9 mouse cellular contexts compared by ENCODE assay signal in genomic region chr10:22010088-22010818, GRCm38 (mm10). TPM values are rescaled to one million over a fixed set of nuclear protein-coding genes. Genes with fewer than 3 reads are reported as not detected.
A peak's percentile ranks its signal among the peaks of the same experiment; 100 is the strongest.
DNase-seq lines count a peak whose midpoint lies in the region; ATAC-seq and TF ChIP-seq lines count a peak whose summit lies in the region.
"Had no signal": no experiment of that assay in that cellular context is flagged by ENCODE, and none has a peak within 500 bp of the region (broad histone marks: within the 10 kb centered on the region; RNA-seq: fewer than 3 reads in every experiment).

No protein-coding gene starts in this region.

- H3K27me3 ChIP-seq in MEL (ENCODE audit: control insufficient read depth in 1 of 2, insufficient read depth in 2 of 2, low read length in 2 of 2), result peaks cover 0 to 2% of the 10 kb centered on the region in 2 experiments; a peak in 1 of 4 replicates
- no peaks in the 10 kb centered on the region for H3K27me3 ChIP-seq in forebrain, embryonic 11.5 days (ENCODE audit: control insufficient read depth, insufficient read depth, low read length)
- H3K27me3 ChIP-seq: liver, embryonic 15.5 days had no signal

- ATAC-seq in forebrain, embryonic 11.5 days (replicated peaks; ENCODE audit: low FRiP score), result no peak

- no peak overlapping the region for H3K27ac ChIP-seq in MEL (ENCODE audit: control insufficient read depth, low read depth, low read length)
- no peak overlapping the region for H3K27ac ChIP-seq in forebrain, embryonic 11.5 days (ENCODE audit: low read depth, low read length)
- H3K27ac ChIP-seq: liver, embryonic 15.5 days had no signal

- DNase-seq in MEL (ENCODE audit: low read depth, low spot score), result peak; percentile 86
- DNase-seq in brain, embryonic 14.5 days (ENCODE audit: low read depth), result peak; percentile 90
- peak; percentile 87 for DNase-seq in forebrain, embryonic 11.5 days (ENCODE audit: low spot score)
- DNase-seq in heart, postnatal 14 days, result peak; percentile 78 to 84
- peak; percentile 79 for DNase-seq in layer of hippocampus, adult 9-11 months
- peak; percentile 91 for DNase-seq in lung, postnatal 36 days
- peak; percentile 72 for DNase-seq in retina, postnatal 7 days (ENCODE audit: low read depth, low spot score)
- peak; percentile 36 for DNase-seq in urinary bladder, postnatal 10 days (ENCODE audit: low spot score)

- H3K79me2 ChIP-seq in MEL (ENCODE audit: control insufficient read depth, insufficient read depth, low read length, poor library complexity), result no peaks in the 10 kb centered on the region

- H3K4me1 ChIP-seq in MEL (ENCODE audit: control insufficient read depth in 1 of 2, insufficient read depth in 2 of 2, low read length in 2 of 2), result peaks cover 0 to 3% of the 10 kb centered on the region in 2 experiments; a peak in 1 of 4 replicates
- no peaks in the 10 kb centered on the region for H3K4me1 ChIP-seq in forebrain, embryonic 11.5 days (replicated peaks; ENCODE audit: control insufficient read depth, insufficient read depth, low read length)
- H3K4me1 ChIP-seq: liver, embryonic 15.5 days had no signal

- H3K4me2 ChIP-seq in forebrain, embryonic 11.5 days (ENCODE audit: low read depth, low read length, severe bottlenecking), result no peak overlapping the region
- H3K4me2 ChIP-seq: liver, embryonic 15.5 days had no signal

- H3K4me3 ChIP-seq in MEL (ENCODE audit: control insufficient read depth in 1 of 2, insufficient read depth in 1 of 2, low read depth in 2 of 2, low read length in 2 of 2), result peak overlapping the region; percentile 24 to 29; a peak in 2 of 4 replicates
- no peak overlapping the region for H3K4me3 ChIP-seq in forebrain, embryonic 11.5 days (ENCODE audit: low read depth, low read length)
- H3K4me3 ChIP-seq: liver, embryonic 15.5 days had no signal

- TF ChIP-seq EP300 in MEL (IDR thresholded peaks at IDR 0.05; ENCODE audit: low read depth in 1 of 2, low read length in 2 of 2), result no peak

- intact Hi-C loops in heart, postnatal 14 days (cut with DNase I), result loop anchor here (1.0 kb wide), 1 partner anchor 628 kb away; no protein-coding TSS in a partner anchor

- peak; percentile 71 to 83 (median 75) for TF ChIP-seq CTCF in MEL (IDR thresholded peaks at IDR 0.05 in 2 of 3, conservative IDR thresholded peaks at IDR 0.05 in 1 of 3; ENCODE audit: control insufficient read depth in 1 of 3, insufficient read depth in 1 of 3, low read depth in 2 of 3, low read length in 3 of 3, poor library complexity in 1 of 3, severe bottlenecking in 1 of 3)
- peak; percentile 82 for TF ChIP-seq CTCF in brain, embryonic 14.5 days (IDR thresholded peaks at IDR 0.05; ENCODE audit: borderline replicate concordance, extremely low read depth, insufficient read depth, insufficient read length)

- H3K36me3 ChIP-seq in MEL (ENCODE audit: control insufficient read depth in 1 of 2, insufficient read depth in 2 of 2, low read length in 2 of 2), result no peaks in the 10 kb centered on the region
- no peaks in the 10 kb centered on the region for H3K36me3 ChIP-seq in forebrain, embryonic 11.5 days (ENCODE audit: control insufficient read depth, insufficient read depth, low read length)
- H3K36me3 ChIP-seq: liver, embryonic 15.5 days had no signal

- no peak overlapping the region for H3K9ac ChIP-seq in MEL (ENCODE audit: control insufficient read depth, low read depth, low read length, poor library complexity, severe bottlenecking)
- H3K9ac ChIP-seq in forebrain, embryonic 11.5 days (ENCODE audit: low read length), result no peak overlapping the region
- H3K9ac ChIP-seq: liver, embryonic 15.5 days had no signal

- 42% methylated on average over 19 of the region's 19 CpGs for WGBS in forebrain, embryonic 11.5 days

- no peak for TF ChIP-seq POLR2A in MEL (IDR thresholded peaks at IDR 0.05; ENCODE audit: control insufficient read depth in 1 of 2, insufficient read depth in 1 of 2, low read depth in 1 of 2, low read length in 2 of 2, poor library complexity in 1 of 2)
- no peak for TF ChIP-seq POLR2A in brain, embryonic 14.5 days (IDR thresholded peaks at IDR 0.05; ENCODE audit: borderline replicate concordance, extremely low read depth, insufficient read depth, insufficient read length, poor library complexity, severe bottlenecking)

- TF ChIP-seq RAD21 in MEL (IDR thresholded peaks at IDR 0.05; ENCODE audit: low read depth, low read length), result peak; percentile 57

- no peaks in the 10 kb centered on the region for H3K9me3 ChIP-seq in MEL (replicated peaks; ENCODE audit: insufficient read depth, low read length)
- no peaks in the 10 kb centered on the region for H3K9me3 ChIP-seq in forebrain, embryonic 11.5 days (ENCODE audit: control insufficient read depth, low read length)
- H3K9me3 ChIP-seq: liver, embryonic 15.5 days had no signal

TF ChIP-seq in MEL, 35 proteins besides CTCF, POLR2A, EP300 and RAD21:
- TF ChIP-seq POLR2AphosphoS5 (IDR thresholded peaks at IDR 0.05; ENCODE audit: borderline replicate concordance, low read depth, low read length) (no peak), NRF1 (IDR thresholded peaks at IDR 0.05; ENCODE audit: insufficient read depth, low read depth, low read length, poor library complexity, severe bottlenecking) (peak; percentile 53; the same call in 1 of the 2 replicates), SMC3 (IDR thresholded peaks at IDR 0.05; ENCODE audit: low read depth, low read length) (peak; percentile 73), TAL1 (IDR thresholded peaks at IDR 0.05; ENCODE audit: low read length) (no peak), E2F4 (IDR thresholded peaks at IDR 0.05; ENCODE audit: borderline replicate concordance, low read depth, low read length) (no peak), ZC3H11A (IDR thresholded peaks at IDR 0.05; ENCODE audit: low read depth, low read length) (0 out of 2 replicates have a peak, but pooled peaks have one; percentile 32)

RNA-seq across cellular contexts. Expression of gene 4930444G20Rik, which starts 57.6 kb away (rescaled TPM):
- not detected in 2 replicates for total RNA-seq in MEL (2012; rRNA removed)
- polyA plus RNA-seq in MEL (2012; ENCODE audit: insufficient read depth in 1 of 2, insufficient read length in 2 of 2, low read depth in 1 of 2, low replicate concordance in 2 of 2, missing spikeins in 1 of 2), result not detected
- not detected in 2 replicates for polyA plus RNA-seq in brain, embryonic 14.5 days (2012; rRNA removed)
- polyA plus RNA-seq in forebrain, embryonic 11.5 days (2014; fragmentation: Nextera tagmentation; extraction: Ambion mirVana), result not detected in 2 replicates
- not detected for total RNA-seq in heart, postnatal 14 days (2021)
- polyA plus RNA-seq: liver, embryonic 15.5 days had no signal

Comparison
In these comparisons a context has a peak if more than half of its experiments do, and no peak if none do; other contexts are left out.
1. DNase-seq: peak in every context shown above with its lines; median percentile 91 in lung, postnatal 36 days; 90 in brain, embryonic 14.5 days; 87 in forebrain, embryonic 11.5 days; 86 in MEL; 81 in heart, postnatal 14 days; 79 in layer of hippocampus, adult 9-11 months; 72 in retina, postnatal 7 days; 36 in urinary bladder, postnatal 10 days.